Mouse (Mus musculus) MEL (cell line): ENCODE results near the gene Lmod1.

Source experiments
- CHD2 ChIP-seq: IDR thresholded peaks from 2 replicates; pipeline ENCODE4 v1.6.1; 2011; ENCODE audit warnings: low read length, improper control_type of control experiment
- CTCF ChIP-seq, 3 experiments: IDR thresholded peaks in 2 of 3; conservative IDR thresholded peaks in 1 of 3; 2 replicates each; pipeline ENCODE4 v1.5.1; 2011 to 2012; ENCODE audit warnings: low read length in 3 of 3, low read depth in 2 of 3, mild to moderate bottlenecking in 2 of 3, improper control_type of control experiment in 1 of 3, inconsistent platforms in 1 of 3, mixed read lengths in 1 of 3, moderate library complexity in 1 of 3; ENCODE audit not compliant: control insufficient read depth in 1 of 3, insufficient read depth in 1 of 3, poor library complexity in 1 of 3, severe bottlenecking in 1 of 3
- E2F4 ChIP-seq: IDR thresholded peaks from 2 replicates; pipeline ENCODE4 v1.6.1; 2011; ENCODE audit warnings: low read depth, low read length, improper control_type of control experiment, borderline replicate concordance
- EP300 ChIP-seq, 2 experiments: IDR thresholded peaks; 2 replicates each; pipeline ENCODE4 v1.6.1; 2011; ENCODE audit warnings: improper control_type of control experiment in 2 of 2, low read length in 2 of 2, low read depth in 1 of 2, mild to moderate bottlenecking in 1 of 2
- MAZ ChIP-seq: IDR thresholded peaks from 2 replicates; pipeline ENCODE4 v1.6.1; 2012; ENCODE audit warnings: low read depth, mild to moderate bottlenecking, inconsistent platforms, low read length, improper control_type of control experiment
- POLR2A ChIP-seq, 2 experiments: IDR thresholded peaks; 2 replicates each; pipeline ENCODE4 v1.6.1; 2011 to 2012; ENCODE audit warnings: low read length in 2 of 2, mild to moderate bottlenecking in 2 of 2, control low read depth in 1 of 2, improper control_type of control experiment in 1 of 2, low read depth in 1 of 2, moderate library complexity in 1 of 2; ENCODE audit not compliant: control insufficient read depth in 1 of 2, insufficient read depth in 1 of 2, poor library complexity in 1 of 2
- TAL1 ChIP-seq: IDR thresholded peaks from 2 replicates; pipeline ENCODE4 v1.6.1; 2012; ENCODE audit warnings: mild to moderate bottlenecking, inconsistent platforms, low read length, moderate library complexity, mixed read lengths
- UBTF ChIP-seq: IDR thresholded peaks from 2 replicates; pipeline ENCODE4 v1.6.1; 2012; ENCODE audit warnings: low read depth, mild to moderate bottlenecking, inconsistent platforms, low read length, improper control_type of control experiment, moderate library complexity, borderline replicate concordance; ENCODE audit not compliant: insufficient read depth
- ZNF384 ChIP-seq: IDR thresholded peaks from 2 replicates; pipeline ENCODE4 v1.6.1; 2012; ENCODE audit warnings: low read depth, mild to moderate bottlenecking, inconsistent platforms, low read length, improper control_type of control experiment

- TF ChIP-seq CHD2 = no peak
- no peak for TF ChIP-seq MAZ
- TF ChIP-seq CTCF (IDR thresholded peaks at IDR 0.05 in 2 of 3, conservative IDR thresholded peaks at IDR 0.05 in 1 of 3; ENCODE audit: control insufficient read depth in 1 of 3, insufficient read depth in 1 of 3, low read depth in 2 of 3, low read length in 3 of 3, poor library complexity in 1 of 3, severe bottlenecking in 1 of 3) = no peak
- TF ChIP-seq ZNF384 = no peak
- no peak for TF ChIP-seq UBTF
- no peak for TF ChIP-seq EP300 (IDR thresholded peaks at IDR 0.05; ENCODE audit: low read depth in 1 of 2, low read length in 2 of 2)
- no peak for TF ChIP-seq POLR2A (IDR thresholded peaks at IDR 0.05; ENCODE audit: control insufficient read depth in 1 of 2, insufficient read depth in 1 of 2, low read depth in 1 of 2, low read length in 2 of 2, poor library complexity in 1 of 2)
- TF ChIP-seq TAL1 = no peak
- TF ChIP-seq E2F4 = no peak
Measured at GRCm38 (mm10) chr1:135410967-135411366, 86.4 kb downstream of the Lmod1 start.
